In the genomic region with DNA sequence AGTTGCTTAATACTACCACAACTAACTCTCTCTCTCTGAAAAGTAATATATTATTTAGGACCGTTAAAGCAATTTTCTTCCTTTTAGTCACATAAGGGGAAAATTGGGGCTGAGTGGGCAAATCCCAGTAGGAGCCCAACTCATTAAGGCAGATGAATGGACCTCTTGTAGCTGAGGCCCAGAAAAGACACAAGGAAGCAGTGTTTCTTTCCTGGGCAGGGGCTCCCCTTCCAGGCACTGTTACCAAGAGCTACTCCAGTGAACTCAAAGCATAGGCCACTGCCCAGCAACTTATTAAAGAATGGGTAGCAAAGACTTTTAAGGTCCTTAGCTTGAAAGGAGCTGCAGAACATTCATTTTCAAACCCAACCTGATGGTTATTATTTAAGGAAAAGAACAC, we compare ENCODE assay signal across 13 mouse cellular contexts. TPM values are rescaled to one million over a fixed set of nuclear protein-coding genes. Genes with fewer than 3 reads are reported as not detected.
A peak's percentile ranks its signal among the peaks of the same experiment; 100 is the strongest.
DNase-seq lines count a peak whose midpoint lies in the region; ATAC-seq and TF ChIP-seq lines count a peak whose summit lies in the region.
"Had no signal": no experiment of that assay in that cellular context is flagged by ENCODE, and none has a peak within 500 bp of the region (broad histone marks: within the 10 kb centered on the region; RNA-seq: fewer than 3 reads in every experiment).

No protein-coding gene starts in this region.

- WGBS in embryonic facial prominence, embryonic 11.5 days = 22% methylated on average over 1 of the region's 1 CpGs
- WGBS in forebrain, embryonic 14.5 days = 0% methylated on average over 1 of the region's 1 CpGs
- WGBS in heart, adult 2 months = 97% methylated on average over 1 of the region's 1 CpGs

- no peaks in the 10 kb centered on the region for H3K36me3 ChIP-seq in embryonic facial prominence, embryonic 11.5 days (replicated peaks; ENCODE audit: control insufficient read depth, insufficient read depth, low read depth, low read length)
- no peaks in the 10 kb centered on the region for H3K36me3 ChIP-seq in forebrain, embryonic 14.5 days (ENCODE audit: control insufficient read depth, insufficient read depth, low read length)
- no peaks in the 10 kb centered on the region for H3K36me3 ChIP-seq in heart, adult 2 months (ENCODE audit: control insufficient read depth, insufficient read depth, low read length)
- H3K36me3 ChIP-seq: limb, embryonic 12.5 days had no signal

- H3K9me3 ChIP-seq in embryonic facial prominence, embryonic 11.5 days (replicated peaks; ENCODE audit: control insufficient read depth, low read length) = no peaks in the 10 kb centered on the region
- H3K9me3 ChIP-seq in forebrain, embryonic 14.5 days (replicated peaks; ENCODE audit: control insufficient read depth, low read length) = no peaks in the 10 kb centered on the region
- H3K9me3 ChIP-seq: limb, embryonic 12.5 days had no signal

- no peaks in the 10 kb centered on the region for H3K4me1 ChIP-seq in embryonic facial prominence, embryonic 11.5 days (ENCODE audit: control insufficient read depth, insufficient read depth, low read length)
- no peaks in the 10 kb centered on the region for H3K4me1 ChIP-seq in forebrain, embryonic 14.5 days (ENCODE audit: control insufficient read depth, insufficient read depth, low read length)
- H3K4me1 ChIP-seq in heart, adult 2 months (ENCODE audit: control insufficient read depth, insufficient read depth, low read length) = no peaks in the 10 kb centered on the region
- H3K4me1 ChIP-seq: limb, embryonic 12.5 days had no signal

- H3K27ac ChIP-seq in embryonic facial prominence, embryonic 11.5 days (replicated peaks; ENCODE audit: low read depth, low read length) = no peak overlapping the region
- no peak overlapping the region for H3K27ac ChIP-seq in forebrain, embryonic 14.5 days (ENCODE audit: low read depth, low read length)
- H3K27ac ChIP-seq in heart, adult 2 months = no peak overlapping the region
- H3K27ac ChIP-seq: limb, embryonic 12.5 days had no signal

- no peak for TF ChIP-seq EP300 in heart, adult 2 months (IDR thresholded peaks at IDR 0.05; ENCODE audit: insufficient read depth, low read depth, low read length)

- H3K4me3 ChIP-seq in embryonic facial prominence, embryonic 11.5 days (ENCODE audit: low read depth, low read length) = no peak overlapping the region
- H3K4me3 ChIP-seq in forebrain, embryonic 14.5 days (ENCODE audit: low read depth, low read length) = no peak overlapping the region
- H3K4me3 ChIP-seq in heart, adult 2 months = no peak overlapping the region
- H3K4me3 ChIP-seq: limb, embryonic 12.5 days had no signal

- no peak overlapping the region for H3K9ac ChIP-seq in embryonic facial prominence, embryonic 11.5 days (replicated peaks; ENCODE audit: low read length)
- no peak overlapping the region for H3K9ac ChIP-seq in forebrain, embryonic 14.5 days (ENCODE audit: low read length)
- no peak overlapping the region for H3K9ac ChIP-seq in heart, adult 2 months (ENCODE audit: low read depth, low read length)
- H3K9ac ChIP-seq: limb, embryonic 12.5 days had no signal

- H3K27me3 ChIP-seq in embryonic facial prominence, embryonic 11.5 days (ENCODE audit: control insufficient read depth, insufficient read depth, low read length) = no peaks in the 10 kb centered on the region
- H3K27me3 ChIP-seq in forebrain, embryonic 14.5 days (replicated peaks; ENCODE audit: control insufficient read depth, insufficient read depth, low read length) = no peaks in the 10 kb centered on the region
- H3K27me3 ChIP-seq in heart, adult 2 months (ENCODE audit: control insufficient read depth, insufficient read depth, low read length) = no peaks in the 10 kb centered on the region
- H3K27me3 ChIP-seq: limb, embryonic 12.5 days had no signal

- intact Hi-C loops in left cerebral cortex, postnatal 36 days (cut with DNase I) = no loop called here
- intact Hi-C loops in left cerebral cortex, postnatal 14 days (cut with DNase I) = no loop called here
- intact Hi-C loops in heart, adult 2 months (cut with DNase I) = no loop called here

- no peak for ATAC-seq in embryonic facial prominence, embryonic 11.5 days (replicated peaks; ENCODE audit: insufficient number of reproducible peaks, low FRiP score, low TSS enrichment, low read depth)
- peak; percentile 66; the same call in 1 of the 2 replicates for ATAC-seq in forebrain, embryonic 14.5 days
- ATAC-seq: inflammation-experienced regulatory T-cells, adult 6 months had no signal

- TF ChIP-seq POLR2A in heart, adult 2 months (IDR thresholded peaks at IDR 0.05; ENCODE audit: insufficient read depth, low read depth, low read length) = no peak

- no peaks in the 10 kb centered on the region for H3K79me2 ChIP-seq in heart, adult 2 months (replicated peaks; ENCODE audit: control insufficient read depth, insufficient read depth, low read length)

- TF ChIP-seq CTCF in heart, adult 2 months (IDR thresholded peaks at IDR 0.05) = no peak

- no peak overlapping the region for H3K4me2 ChIP-seq in embryonic facial prominence, embryonic 11.5 days (ENCODE audit: low read depth, low read length)
- no peak overlapping the region for H3K4me2 ChIP-seq in forebrain, embryonic 14.5 days (ENCODE audit: low read length)
- H3K4me2 ChIP-seq: limb, embryonic 12.5 days had no signal

- peak; percentile 27 for DNase-seq in left cerebral cortex, adult 11 months (ENCODE audit: low spot score)
- DNase-seq in left cerebral cortex, postnatal 36 days (ENCODE audit: low spot score in 2 of 2) = no peak
- DNase-seq in embryonic facial prominence, embryonic 11.5 days (ENCODE audit: low spot score) = peak; percentile 22
- peak; percentile 72 for DNase-seq in forebrain, embryonic 14.5 days (ENCODE audit: low spot score)
- peak; percentile 43 to 62 for DNase-seq in left cerebral cortex, postnatal 14 days (ENCODE audit: low spot score in 2 of 2)
- DNase-seq in MN1 (ENCODE audit: low spot score) = no peak
- DNase-seq in heart, adult 2 months = no peak
- DNase-seq: cerebellum, postnatal 25 days; heart, adult 18-20 months; kidney, postnatal 25 days; thymus, postnatal 4 days had no signal

RNA-seq across cellular contexts. Expression of a gene that starts 22.5 kb away (rescaled TPM):
- total RNA-seq in left cerebral cortex, postnatal 36 days (2021) = 100 to 1,000 TPM; 310 to 351 TPM
- 642 and 648 TPM in 2 replicates for polyA plus RNA-seq in embryonic facial prominence, embryonic 11.5 days (2014; fragmentation: Nextera tagmentation; extraction: Ambion mirVana)
- polyA plus RNA-seq in forebrain, embryonic 14.5 days (2014; fragmentation: Nextera tagmentation; extraction: Ambion mirVana) = 256 and 281 TPM in 2 replicates
- 100 to 1,000 TPM; 277 to 282 TPM for total RNA-seq in left cerebral cortex, postnatal 14 days (2021)
- 100 to 1,000 TPM; 284 to 336 TPM for total RNA-seq in heart, adult 2 months (2021)
- 186 and 235 TPM in 2 replicates for polyA plus RNA-seq in heart, adult 2 months (2012; rRNA removed)

Comparison
In these comparisons a context has a peak if more than half of its experiments do, and no peak if none do; other contexts are left out.
1. DNase-seq: peak in left cerebral cortex, adult 11 months (single experiment), embryonic facial prominence, embryonic 11.5 days (single experiment), forebrain, embryonic 14.5 days (single experiment) and left cerebral cortex, postnatal 14 days (2 of 2); none in left cerebral cortex, postnatal 36 days (0 of 2), MN1 (single experiment) and heart, adult 2 months (0 of 2).